In genomic region chr12:77155626-77156025, GRCm38 (mm10) we compare ENCODE assay signal across 17 mouse cellular contexts.
"Had no signal": no experiment of that assay in that cellular context is flagged by ENCODE, and none has a peak within 500 bp of the region (broad histone marks: within the 10 kb centered on the region; RNA-seq: fewer than 3 reads in every experiment).

No protein-coding gene starts in this region.

- DNase-seq: kidney, adult 8-10 months; kidney, postnatal 10 days; kidney, postnatal 36 days; layer of hippocampus, postnatal 36 days; liver, embryonic 13.5 days; lung, adult 2 months; lung, postnatal 14 days; lung, postnatal 4 days; thymus, adult 2 months; thymus, postnatal 14 days; thymus, postnatal 4 days had no signal

- H3K36me3 ChIP-seq: kidney, embryonic 15.5 days; liver, embryonic 13.5 days; midbrain, embryonic 15.5 days had no signal

- H3K27me3 ChIP-seq: kidney, embryonic 15.5 days; liver, embryonic 13.5 days; midbrain, embryonic 15.5 days had no signal

- ATAC-seq: midbrain, embryonic 15.5 days had no signal

- H3K9me3 ChIP-seq: kidney, embryonic 15.5 days; liver, embryonic 13.5 days; midbrain, embryonic 15.5 days had no signal

- H3K27ac ChIP-seq: kidney, embryonic 15.5 days; left cerebral cortex, adult 2 months; liver, embryonic 13.5 days; midbrain, embryonic 15.5 days; stomach, postnatal 0 days had no signal

- H3K4me1 ChIP-seq: kidney, embryonic 15.5 days; midbrain, embryonic 15.5 days had no signal

- H3K4me2 ChIP-seq: kidney, embryonic 15.5 days; liver, embryonic 13.5 days; midbrain, embryonic 11.5 days; midbrain, embryonic 15.5 days had no signal

- H3K9ac ChIP-seq: kidney, embryonic 15.5 days; liver, embryonic 13.5 days; midbrain, embryonic 15.5 days had no signal

- H3K4me3 ChIP-seq: kidney, embryonic 15.5 days; left cerebral cortex, adult 2 months; liver, embryonic 13.5 days; midbrain, embryonic 15.5 days; myocyte had no signal
